Mouse (Mus musculus): ENCODE results near the gene Aak1. TPM values are rescaled to one million over a fixed set of nuclear protein-coding genes. Genes with fewer than 3 reads are reported as not detected.
"Not testable (repeated sequence)": the region's sequence is repeated elsewhere in the genome, so short reads cannot be mapped to it uniquely, and the experiment has no call there.

The Aak1 gene
- polyA plus RNA-seq, 1 experiment from 2014 or later = 37.3 TPM

DNA sequence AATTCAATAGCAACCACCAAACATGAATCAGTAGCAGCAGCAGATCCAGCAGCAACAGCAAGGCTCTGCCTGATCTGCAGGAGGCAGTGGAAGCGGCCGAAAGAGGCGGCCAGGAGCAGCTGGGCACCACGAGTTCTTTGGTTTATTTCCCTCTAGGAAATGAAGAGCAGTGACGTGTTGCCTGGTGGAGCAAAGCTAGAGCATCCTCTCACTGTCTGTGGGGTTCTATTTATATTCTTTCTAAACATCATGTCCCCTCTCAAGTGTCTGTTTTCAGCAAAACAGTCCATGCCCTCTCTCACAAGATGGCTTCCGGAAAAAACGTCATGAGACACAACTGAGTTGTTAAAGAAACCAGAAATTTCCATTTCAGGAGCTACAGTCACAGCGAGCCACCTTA lies 189.8 kb downstream of the Aak1 start:
- WGBS = 85% methylated on average over 8 of the region's 8 CpGs
- Histone ChIP-seq H3K9me3 (no peaks in the 10 kb centered on the region), H3K27me3 (no peaks in the 10 kb centered on the region), H3K4me1 (replicated peaks) (peaks cover 21% of the 10 kb centered on the region), H3K9ac (no peak overlapping the region), H3K27ac (replicated peaks) (no peak overlapping the region), H3K4me3 (no peak overlapping the region), H3K36me3 (no peaks in the 10 kb centered on the region), H3K4me2 (no peak overlapping the region)
- ATAC-seq (ENCODE audit: low read depth) = no peak

DNA sequence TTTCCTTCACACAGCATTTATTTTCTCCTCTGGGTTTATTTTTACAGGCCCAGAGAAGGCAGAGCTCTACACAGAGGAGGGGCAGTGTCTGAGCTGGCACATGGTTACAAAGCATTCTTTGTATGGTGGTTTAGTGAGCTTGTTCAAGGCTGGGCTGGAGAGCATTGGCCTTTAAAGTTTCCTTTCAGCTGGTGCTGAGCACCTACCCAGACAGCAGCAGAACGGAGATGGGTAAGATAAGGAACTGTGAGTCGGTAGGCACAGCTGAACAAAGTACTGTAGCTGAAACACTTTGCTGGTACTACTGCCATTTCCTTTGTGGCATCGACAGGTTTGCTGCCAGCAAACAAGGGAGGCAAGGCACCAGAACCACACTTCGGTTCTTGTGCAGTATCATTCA lies 191.7 kb downstream of the Aak1 start:
- H3K9me3 ChIP-seq = no peaks in the 10 kb centered on the region
- H3K4me2 ChIP-seq = no peak overlapping the region
- H3K27me3 ChIP-seq = no peaks in the 10 kb centered on the region
- WGBS = 80% methylated on average over 4 of the region's 4 CpGs
- no peaks in the 10 kb centered on the region for H3K36me3 ChIP-seq
- H3K9ac ChIP-seq = no peak overlapping the region
- ATAC-seq (ENCODE audit: low read depth) = no peak
- peak overlapping the region; percentile 99 for H3K27ac ChIP-seq (replicated peaks)
- H3K4me3 ChIP-seq = no peak overlapping the region
- H3K4me1 ChIP-seq (replicated peaks) = peaks cover 29% of the 10 kb centered on the region

DNA sequence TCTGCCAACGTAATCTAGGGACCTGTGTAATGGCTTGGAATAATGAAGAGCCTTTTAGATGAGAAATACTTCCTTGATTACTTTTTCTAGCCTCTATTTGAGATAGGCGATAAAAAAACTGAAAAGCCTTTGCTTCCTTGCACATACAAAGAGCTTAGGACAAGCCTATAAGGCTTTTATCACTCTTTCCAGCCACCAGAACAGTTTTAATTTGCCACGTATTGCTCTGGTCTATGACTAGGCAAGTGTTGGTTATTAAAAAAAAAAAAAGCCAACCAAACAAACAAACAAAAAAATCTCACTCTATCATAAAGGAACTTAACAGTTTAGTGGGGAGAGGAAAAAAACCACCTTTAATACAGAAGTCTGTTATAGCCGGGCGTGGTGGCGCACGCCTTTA lies 192.1 kb downstream of the Aak1 start:
- 88% methylated on average over 7 of the region's 7 CpGs for WGBS
- Histone ChIP-seq H3K27ac (replicated peaks) (peak overlapping the region; percentile 99), H3K9me3 (no peaks in the 10 kb centered on the region), H3K27me3 (no peaks in the 10 kb centered on the region), H3K36me3 (no peaks in the 10 kb centered on the region), H3K4me1 (replicated peaks) (peaks cover 29% of the 10 kb centered on the region), H3K4me2 (peak overlapping the region; percentile 77), H3K4me3 (peak overlapping the region; percentile 95), H3K9ac (no peak overlapping the region)
- no peak for ATAC-seq (ENCODE audit: low read depth)

DNA sequence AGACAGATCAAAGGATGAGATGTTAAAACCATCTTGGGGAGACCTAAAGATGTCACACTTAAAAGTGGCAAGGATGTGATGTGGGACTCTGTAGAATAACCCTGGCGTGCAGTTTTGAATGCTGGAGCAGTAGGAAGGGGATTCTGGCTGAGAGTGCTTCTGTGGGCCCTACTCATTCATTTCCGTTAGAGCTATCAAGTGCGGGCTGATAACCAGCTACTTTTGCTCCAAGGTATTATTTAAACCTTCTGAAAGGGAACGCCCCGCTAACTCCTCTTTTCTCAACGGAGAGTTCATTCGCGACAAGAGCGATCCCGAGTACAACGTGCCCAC lies 192.7 kb downstream of the Aak1 start:
- peak overlapping the region; percentile 95 for H3K4me3 ChIP-seq
- H3K9ac ChIP-seq = peak overlapping the region; percentile 98
- peaks cover 29% of the 10 kb centered on the region for H3K4me1 ChIP-seq (replicated peaks)
- H3K36me3 ChIP-seq = no peaks in the 10 kb centered on the region
- no peaks in the 10 kb centered on the region for H3K9me3 ChIP-seq
- H3K4me2 ChIP-seq = peak overlapping the region; percentile 77
- WGBS = under 1% methylated on average over 11 of the region's 11 CpGs
- peak; percentile 12; the same call in 1 of the 2 replicates for ATAC-seq (ENCODE audit: low read depth)
- H3K27ac ChIP-seq (replicated peaks) = peak overlapping the region; percentile 99
- H3K27me3 ChIP-seq = no peaks in the 10 kb centered on the region

DNA sequence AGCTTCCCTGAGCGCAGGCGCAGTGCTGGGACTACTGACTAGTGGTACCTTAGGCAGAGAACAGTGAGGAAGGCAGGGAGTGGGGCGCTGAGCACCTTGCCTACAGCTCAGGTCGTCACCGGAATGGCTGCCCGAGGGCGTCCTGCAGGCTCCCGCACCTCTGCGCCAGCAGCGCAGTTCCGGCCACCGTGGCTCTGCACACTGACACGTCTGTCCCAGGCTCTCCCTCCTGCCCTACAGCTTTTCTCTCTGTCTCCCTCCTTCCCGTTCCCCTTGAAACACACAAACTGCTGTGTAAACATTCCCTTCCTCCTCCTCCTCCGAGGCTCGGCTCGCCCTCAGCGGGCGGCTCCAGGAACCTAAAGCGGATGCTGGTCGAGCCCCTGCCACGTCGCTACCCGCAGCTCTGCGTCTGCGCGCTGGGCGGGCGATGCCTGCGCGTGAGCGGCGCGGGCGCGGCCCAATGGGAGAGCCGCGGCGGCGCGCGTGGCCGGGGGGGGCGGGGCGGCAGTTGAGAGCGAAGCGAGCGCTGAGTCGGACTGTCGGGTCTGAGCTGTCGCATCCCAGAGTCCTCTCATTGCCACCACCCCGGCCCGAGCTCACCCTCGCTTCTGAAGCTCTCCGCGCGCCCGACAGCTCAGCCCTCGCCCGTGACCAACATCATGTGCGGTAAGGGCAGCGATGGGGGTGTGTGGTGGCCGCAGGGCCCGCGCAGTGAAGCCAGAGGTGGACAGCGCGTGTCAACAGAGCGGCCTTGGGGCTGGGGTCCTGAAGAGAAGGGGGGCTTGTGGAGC lies 193.2 kb downstream of the Aak1 start, which contains the start of gene Gfpt1:
Gene Gfpt1, plus strand, starts transcription at position 510 of the 794 bp plus-strand sequence.
- H3K36me3 ChIP-seq = 0 out of 2 replicates have a peak, but pooled peaks cover 3% of the 10 kb centered on the region
- under 1% methylated on average over 68 of the region's 68 CpGs for WGBS
- no peaks in the 10 kb centered on the region for H3K27me3 ChIP-seq
- ATAC-seq (ENCODE audit: low read depth) = peak; percentile 98
- no peaks in the 10 kb centered on the region for H3K9me3 ChIP-seq
- H3K4me1 ChIP-seq (replicated peaks) = peaks cover 29% of the 10 kb centered on the region
- peak within 1 kb of the TSS; percentile 98 for H3K9ac ChIP-seq
- peak within 1 kb of the TSS; percentile 95 for H3K4me3 ChIP-seq
- peak within 1 kb of the TSS; percentile 99 for H3K27ac ChIP-seq (replicated peaks)
- peak within 1 kb of the TSS; percentile 77 for H3K4me2 ChIP-seq

DNA sequence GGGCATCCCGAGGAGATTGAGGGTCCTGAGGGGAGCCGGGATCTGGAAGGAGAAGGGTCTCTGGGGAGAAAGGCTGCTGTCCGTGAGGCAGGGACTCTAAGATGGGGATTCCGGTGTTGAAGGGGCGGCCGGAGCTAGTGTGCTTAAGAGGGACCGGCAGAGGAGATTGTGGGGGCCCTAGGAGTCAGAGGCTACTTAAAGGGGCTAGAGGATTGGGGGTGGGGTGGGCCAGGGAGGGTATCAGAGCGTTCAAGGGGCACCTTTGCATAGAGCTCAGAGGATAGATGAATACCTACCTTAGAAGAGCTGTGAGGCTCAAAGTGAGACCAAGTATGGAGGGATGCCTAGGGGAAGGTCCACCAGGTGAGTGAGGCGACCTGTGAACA lies 193.8 kb downstream of the Aak1 start:
- H3K27me3 ChIP-seq = no peaks in the 10 kb centered on the region
- H3K4me1 ChIP-seq (replicated peaks) = peaks cover 29% of the 10 kb centered on the region
- 2% methylated on average over 9 of the region's 9 CpGs for WGBS
- peak overlapping the region; percentile 99 for H3K27ac ChIP-seq (replicated peaks)
- peak overlapping the region; percentile 95 for H3K4me3 ChIP-seq
- H3K9ac ChIP-seq = peak overlapping the region; percentile 98
- no peaks in the 10 kb centered on the region for H3K9me3 ChIP-seq
- ATAC-seq (ENCODE audit: low read depth) = peak; percentile 16
- H3K4me2 ChIP-seq = peak overlapping the region; percentile 77
- H3K36me3 ChIP-seq = peaks cover 9% of the 10 kb centered on the region

DNA sequence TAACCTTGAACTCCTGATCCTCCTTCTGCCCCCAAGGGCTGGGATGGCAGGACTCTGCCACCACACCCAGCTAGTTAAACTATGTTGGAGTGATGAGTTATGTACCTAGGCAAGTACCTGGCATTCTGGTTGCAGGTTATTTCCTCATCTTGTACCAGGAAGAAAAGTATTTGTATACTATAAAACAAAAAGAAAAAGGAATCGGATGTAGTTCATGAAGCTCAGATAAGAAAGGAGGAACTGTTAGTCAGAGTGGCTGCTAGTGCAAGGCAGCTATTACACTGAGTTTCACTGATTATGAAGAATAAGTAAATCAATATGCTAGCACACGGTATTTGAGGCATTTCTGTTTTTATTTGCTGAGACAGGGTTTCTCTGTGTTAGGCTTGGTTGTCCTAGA lies 195.6 kb downstream of the Aak1 start:
- Histone ChIP-seq H3K36me3 (peaks cover 17% of the 10 kb centered on the region), H3K9me3 (no peaks in the 10 kb centered on the region), H3K4me1 (replicated peaks) (peaks cover 29% of the 10 kb centered on the region), H3K4me3 (no peak overlapping the region), H3K27ac (replicated peaks) (no peak overlapping the region), H3K27me3 (no peaks in the 10 kb centered on the region), H3K4me2 (no peak overlapping the region), H3K9ac (no peak overlapping the region)
- no peak for ATAC-seq (ENCODE audit: low read depth)
- 91% methylated on average over 2 of the region's 2 CpGs for WGBS

DNA sequence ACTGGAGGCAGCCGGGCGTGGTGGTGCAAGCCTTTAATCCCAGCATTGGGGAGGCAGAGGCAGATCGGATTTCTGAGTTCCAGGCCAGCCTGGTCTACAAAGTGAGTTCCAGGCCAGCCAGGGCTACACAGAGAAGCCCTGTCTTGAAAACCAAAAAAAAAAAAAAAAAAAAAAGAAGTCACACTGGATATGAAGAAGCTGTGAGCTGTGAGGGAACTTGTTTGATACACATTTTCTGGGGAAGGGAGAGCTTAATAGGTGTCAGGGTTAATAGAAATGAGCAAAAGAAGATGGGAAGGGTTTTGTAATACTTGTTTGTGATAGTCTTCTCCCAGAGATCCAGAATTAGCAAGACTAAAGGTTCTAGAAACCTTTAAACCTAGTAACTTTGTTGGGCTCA lies 196.2 kb downstream of the Aak1 start:
- H3K27ac ChIP-seq (replicated peaks) = no peak overlapping the region
- H3K9ac ChIP-seq = no peak overlapping the region
- WGBS = 89% methylated on average over 3 of the region's 3 CpGs
- H3K4me2 ChIP-seq = no peak overlapping the region
- no peak for ATAC-seq (ENCODE audit: low read depth)
- no peaks in the 10 kb centered on the region for H3K27me3 ChIP-seq
- H3K36me3 ChIP-seq = peaks cover 17% of the 10 kb centered on the region
- no peaks in the 10 kb centered on the region for H3K9me3 ChIP-seq
- peaks cover 29% of the 10 kb centered on the region for H3K4me1 ChIP-seq (replicated peaks)
- no peak overlapping the region for H3K4me3 ChIP-seq

DNA sequence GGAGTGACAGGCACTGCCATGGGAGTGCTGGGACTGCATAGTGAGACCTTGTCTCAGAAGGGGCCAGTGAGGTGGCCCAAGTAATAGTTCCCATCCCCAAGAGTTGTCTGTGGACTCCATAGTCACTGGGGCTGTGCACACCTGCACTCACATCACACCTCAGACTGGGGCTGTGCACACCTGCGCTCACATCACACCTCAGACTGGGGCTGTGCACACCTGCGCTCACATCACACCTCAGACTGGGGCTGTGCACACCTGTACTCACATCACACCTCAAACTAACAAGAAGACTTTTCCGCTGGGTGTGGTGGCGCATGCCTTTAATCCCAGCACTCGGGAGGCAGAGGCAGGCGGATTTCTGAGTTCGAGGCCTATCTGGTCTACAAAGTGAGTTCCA lies 199.4 kb downstream of the Aak1 start:
- ATAC-seq (ENCODE audit: low read depth); H3K4me2 ChIP-seq; H3K4me3 ChIP-seq; H3K27me3 ChIP-seq; H3K9me3 ChIP-seq; H3K9ac ChIP-seq; H3K27ac ChIP-seq (replicated peaks): not testable (repeated sequence)
- Histone ChIP-seq H3K36me3 (peaks cover 43% of the 10 kb centered on the region), H3K4me1 (replicated peaks) (peaks cover 12% of the 10 kb centered on the region)
- WGBS = 95% methylated on average over 7 of the region's 7 CpGs

DNA sequence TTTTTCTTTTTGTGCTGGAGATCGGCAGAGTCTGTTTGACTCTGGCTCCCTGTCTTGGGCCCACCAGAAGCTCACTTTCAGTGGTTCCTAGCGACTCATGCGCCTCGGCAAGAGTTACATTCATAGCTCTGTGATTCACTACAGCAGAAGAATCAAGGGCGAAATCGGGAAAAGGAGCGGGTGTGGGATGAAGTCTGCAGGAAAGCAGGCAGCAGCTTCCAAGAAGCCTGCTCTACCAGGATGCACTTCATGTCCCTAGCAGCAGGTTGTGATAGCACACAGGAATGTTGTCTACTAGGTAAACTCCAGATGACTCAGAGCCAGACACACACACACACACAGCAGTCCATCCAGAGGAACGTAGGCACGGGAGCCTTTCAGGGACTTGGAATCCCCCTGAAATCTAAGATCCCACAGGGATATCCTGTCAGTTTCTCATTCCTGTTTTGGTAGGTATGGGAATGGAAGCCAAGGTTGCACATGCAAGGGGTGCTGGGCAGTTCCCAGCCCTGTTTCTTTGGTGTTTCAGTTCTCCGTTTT lies 202.6 kb downstream of the Aak1 start:
- peaks cover 70% of the 10 kb centered on the region for H3K36me3 ChIP-seq
- H3K9me3 ChIP-seq = no peaks in the 10 kb centered on the region
- H3K27me3 ChIP-seq = no peaks in the 10 kb centered on the region
- 93% methylated on average over 10 of the region's 10 CpGs for WGBS
- no peaks in the 10 kb centered on the region for H3K4me1 ChIP-seq (replicated peaks)
- H3K4me2 ChIP-seq = no peak overlapping the region
- H3K4me3 ChIP-seq = no peak overlapping the region
- no peak for ATAC-seq (ENCODE audit: low read depth)
- H3K27ac ChIP-seq (replicated peaks) = no peak overlapping the region
- no peak overlapping the region for H3K9ac ChIP-seq

Data from neural tube, embryonic 13.5 days (tissue).